Mouse (Mus musculus): Measurements from ENCODE around the gene Rad51b. TPM values are rescaled to one million over a fixed set of nuclear protein-coding genes. Genes with fewer than 3 reads are reported as not detected.

Gene Rad51b
- total and polyA plus RNA-seq, 3 experiments, result 0.47 to 0.50 (median 0.49) TPM

- no peak overlapping the region for H3K4me3 ChIP-seq
- 62% methylated on average over 17 of the region's 17 CpGs for WGBS
- peak; percentile 29 to 47 for DNase-seq
- H3K4me1 ChIP-seq (ENCODE audit: control insufficient read depth, insufficient read depth, low read length), result peaks cover 4% of the 10 kb centered on the region
- H3K36me3 ChIP-seq (ENCODE audit: control insufficient read depth, insufficient read depth, low read length), result no peaks in the 10 kb centered on the region
- H3K9ac ChIP-seq (ENCODE audit: low read depth, low read length), result no peak overlapping the region
- H3K79me2 ChIP-seq (replicated peaks; ENCODE audit: control insufficient read depth, insufficient read depth, low read length), result no peaks in the 10 kb centered on the region
- H3K27ac ChIP-seq, result peak overlapping the region; percentile 21
- intact Hi-C loops (cut with DNase I), result no loop called here
- H3K27me3 ChIP-seq (ENCODE audit: control insufficient read depth, insufficient read depth, low read length), result no peaks in the 10 kb centered on the region
- TF ChIP-seq CTCF (IDR thresholded peaks at IDR 0.05), result no peak
- no peak for TF ChIP-seq POLR2A (IDR thresholded peaks at IDR 0.05; ENCODE audit: insufficient read depth, low read depth, low read length)
- no peak for TF ChIP-seq EP300 (IDR thresholded peaks at IDR 0.05; ENCODE audit: insufficient read depth, low read depth, low read length)
These were observed 191.6 kb downstream of the Rad51b start for GRCm38 (mm10) chr12:79488590-79489242.

- intact Hi-C loops (cut with DNase I), result no loop called here
- Histone ChIP-seq H3K27me3 (ENCODE audit: control insufficient read depth, insufficient read depth, low read length) (no peaks in the 10 kb centered on the region), H3K27ac (no peak overlapping the region), H3K9ac (ENCODE audit: low read depth, low read length) (no peak overlapping the region), H3K79me2 (replicated peaks; ENCODE audit: control insufficient read depth, insufficient read depth, low read length) (no peaks in the 10 kb centered on the region), H3K36me3 (ENCODE audit: control insufficient read depth, insufficient read depth, low read length) (no peaks in the 10 kb centered on the region), H3K4me1 (ENCODE audit: control insufficient read depth, insufficient read depth, low read length) (peaks cover 4% of the 10 kb centered on the region), H3K4me3 (no peak overlapping the region)
- DNase-seq, result no peak
- no peak for TF ChIP-seq POLR2A (IDR thresholded peaks at IDR 0.05; ENCODE audit: insufficient read depth, low read depth, low read length)
- TF ChIP-seq CTCF (IDR thresholded peaks at IDR 0.05), result no peak
- TF ChIP-seq EP300 (IDR thresholded peaks at IDR 0.05; ENCODE audit: insufficient read depth, low read depth, low read length), result no peak
- 88% methylated on average over 5 of the region's 5 CpGs for WGBS
These were observed 193.5 kb downstream of the Rad51b start for GRCm38 (mm10) chr12:79490626-79491025.

GRCm38 (mm10) chr12:79492175-79492574, 195.1 kb downstream of the Rad51b start:
- no peak overlapping the region for H3K27ac ChIP-seq
- no peak for DNase-seq
- H3K36me3 ChIP-seq (ENCODE audit: control insufficient read depth, insufficient read depth, low read length), result no peaks in the 10 kb centered on the region
- H3K9ac ChIP-seq (ENCODE audit: low read depth, low read length), result no peak overlapping the region
- intact Hi-C loops (cut with DNase I), result no loop called here
- WGBS, result 80% methylated on average over 4 of the region's 4 CpGs
- no peak overlapping the region for H3K4me3 ChIP-seq
- peaks cover 4% of the 10 kb centered on the region for H3K4me1 ChIP-seq (ENCODE audit: control insufficient read depth, insufficient read depth, low read length)
- no peak for TF ChIP-seq CTCF (IDR thresholded peaks at IDR 0.05)
- TF ChIP-seq POLR2A (IDR thresholded peaks at IDR 0.05; ENCODE audit: insufficient read depth, low read depth, low read length), result no peak
- TF ChIP-seq EP300 (IDR thresholded peaks at IDR 0.05; ENCODE audit: insufficient read depth, low read depth, low read length), result no peak
- no peaks in the 10 kb centered on the region for H3K79me2 ChIP-seq (replicated peaks; ENCODE audit: control insufficient read depth, insufficient read depth, low read length)
- no peaks in the 10 kb centered on the region for H3K27me3 ChIP-seq (ENCODE audit: control insufficient read depth, insufficient read depth, low read length)

GRCm38 (mm10) chr12:79492613-79493012, 195.5 kb downstream of the Rad51b start:
- Histone ChIP-seq H3K79me2 (replicated peaks; ENCODE audit: control insufficient read depth, insufficient read depth, low read length) (no peaks in the 10 kb centered on the region), H3K4me3 (no peak overlapping the region), H3K36me3 (ENCODE audit: control insufficient read depth, insufficient read depth, low read length) (no peaks in the 10 kb centered on the region), H3K27ac (no peak overlapping the region), H3K4me1 (ENCODE audit: control insufficient read depth, insufficient read depth, low read length) (peaks cover 4% of the 10 kb centered on the region), H3K9ac (ENCODE audit: low read depth, low read length) (no peak overlapping the region), H3K27me3 (ENCODE audit: control insufficient read depth, insufficient read depth, low read length) (no peaks in the 10 kb centered on the region)
- no peak for DNase-seq
- TF ChIP-seq CTCF (IDR thresholded peaks at IDR 0.05) (no peak), EP300 (IDR thresholded peaks at IDR 0.05; ENCODE audit: insufficient read depth, low read depth, low read length) (no peak), POLR2A (IDR thresholded peaks at IDR 0.05; ENCODE audit: insufficient read depth, low read depth, low read length) (no peak)
- WGBS, result 89% methylated on average over 4 of the region's 4 CpGs
- intact Hi-C loops (cut with DNase I), result no loop called here

- H3K36me3 ChIP-seq (ENCODE audit: control insufficient read depth, insufficient read depth, low read length), result no peaks in the 10 kb centered on the region
- no peaks in the 10 kb centered on the region for H3K27me3 ChIP-seq (ENCODE audit: control insufficient read depth, insufficient read depth, low read length)
- DNase-seq, result no peak
- H3K27ac ChIP-seq, result no peak overlapping the region
- H3K9ac ChIP-seq (ENCODE audit: low read depth, low read length), result no peak overlapping the region
- H3K4me1 ChIP-seq (ENCODE audit: control insufficient read depth, insufficient read depth, low read length), result peaks cover 4% of the 10 kb centered on the region
- no peak overlapping the region for H3K4me3 ChIP-seq
- intact Hi-C loops (cut with DNase I), result no loop called here
- TF ChIP-seq EP300 (IDR thresholded peaks at IDR 0.05; ENCODE audit: insufficient read depth, low read depth, low read length) (no peak), CTCF (IDR thresholded peaks at IDR 0.05) (no peak), POLR2A (IDR thresholded peaks at IDR 0.05; ENCODE audit: insufficient read depth, low read depth, low read length) (no peak)
- 34% methylated on average over 2 of the region's 2 CpGs for WGBS
- no peaks in the 10 kb centered on the region for H3K79me2 ChIP-seq (replicated peaks; ENCODE audit: control insufficient read depth, insufficient read depth, low read length)
These were observed 196.4 kb downstream of the Rad51b start for GRCm38 (mm10) chr12:79493481-79493880.

GRCm38 (mm10) chr12:79498326-79498725, 201.2 kb downstream of the Rad51b start:
- Histone ChIP-seq H3K4me1 (ENCODE audit: control insufficient read depth, insufficient read depth, low read length) (no peaks in the 10 kb centered on the region; the same call in 1 of the 2 replicates), H3K4me3 (no peak overlapping the region)
- TF ChIP-seq EP300 (IDR thresholded peaks at IDR 0.05; ENCODE audit: insufficient read depth, low read depth, low read length) (no peak), POLR2A (IDR thresholded peaks at IDR 0.05; ENCODE audit: insufficient read depth, low read depth, low read length) (no peak), CTCF (IDR thresholded peaks at IDR 0.05) (no peak)

More at GRCm38 (mm10) chr12:79498326-79498725, 201.2 kb downstream of the Rad51b start:
- intact Hi-C loops (cut with DNase I), result no loop called here
- Histone ChIP-seq H3K27me3 (ENCODE audit: control insufficient read depth, insufficient read depth, low read length) (no peaks in the 10 kb centered on the region), H3K9ac (ENCODE audit: low read depth, low read length) (no peak overlapping the region), H3K27ac (no peak overlapping the region), H3K79me2 (replicated peaks; ENCODE audit: control insufficient read depth, insufficient read depth, low read length) (no peaks in the 10 kb centered on the region), H3K36me3 (ENCODE audit: control insufficient read depth, insufficient read depth, low read length) (no peaks in the 10 kb centered on the region)
- DNase-seq, result no peak
- 90% methylated on average over 1 of the region's 1 CpGs for WGBS

Data from heart, adult 2 months (tissue).